Mouse (Mus musculus) embryonic fibroblast, embryonic 13.5 days (primary cell): ENCODE measurements around the gene Taf12. TPM values are rescaled to one million over a fixed set of nuclear protein-coding genes. Genes with fewer than 3 reads are reported as not detected.
A peak's percentile ranks its signal among the peaks of the same experiment; 100 is the strongest.

Experiments
- H3K27ac ChIP-seq: 2 replicates; pipeline ENCODE4 v1.5.1; 2012; ENCODE audit warnings: low read length, control low read depth, inconsistent platforms; ENCODE audit not compliant: insufficient read depth
- H3K4me1 ChIP-seq: 2 replicates; pipeline ENCODE4 v1.6.1; 2011; ENCODE audit warnings: low read length; ENCODE audit not compliant: control insufficient read depth, insufficient read depth
- H3K4me3 ChIP-seq: 2 replicates; pipeline ENCODE4 v1.5.1; 2011; ENCODE audit warnings: mild to moderate bottlenecking, control low read depth, low read length; ENCODE audit not compliant: insufficient read depth
- CTCF ChIP-seq: IDR thresholded peaks from 2 replicates; pipeline ENCODE4 v1.5.1; 2011; ENCODE audit warnings: mild to moderate bottlenecking, control low read depth, low read length, moderate library complexity, borderline replicate concordance; ENCODE audit not compliant: insufficient read depth
- POLR2A ChIP-seq: IDR thresholded peaks from 2 replicates; pipeline ENCODE4 v1.6.1; 2011; ENCODE audit warnings: low read depth, mild to moderate bottlenecking, control low read depth, low read length, moderate library complexity
- polyA plus RNA-seq: library from polyadenylated mRNA; stranded (reverse); fragments of >200 nt; gene quantifications from 2 replicates; pipeline ENCODE4 v1.2.4, GENCODE M21; 2011; ENCODE audit warnings: low read depth; ENCODE audit not compliant: missing spikeins, insufficient read length

Taf12 gene
- polyA plus RNA-seq, 1 experiment, result 36.5 TPM

DNA sequence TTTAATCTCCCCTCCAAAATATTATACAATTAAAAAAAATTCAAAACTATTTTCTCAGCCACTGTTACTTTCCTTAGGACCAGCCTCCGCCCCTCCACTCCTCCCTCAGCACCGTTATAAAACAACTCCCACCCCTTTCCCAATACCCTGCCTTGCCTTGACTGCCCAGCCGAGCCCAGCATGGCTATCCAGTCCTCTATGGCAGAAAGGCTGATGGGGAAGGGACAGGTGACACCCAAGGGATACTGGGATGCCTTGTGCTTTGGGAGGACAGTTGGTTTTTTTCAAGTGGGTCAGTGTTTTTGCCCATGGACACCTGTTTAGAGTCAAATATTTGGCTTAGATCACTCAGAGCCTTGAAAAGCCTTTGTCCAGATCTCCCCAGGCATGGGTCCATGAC lies 57.8 kb downstream of the Taf12 start:
- H3K4me3 ChIP-seq, result no peak overlapping the region
- no peak overlapping the region for H3K27ac ChIP-seq
- no peak for TF ChIP-seq POLR2A
- no peak for TF ChIP-seq CTCF
- peaks cover 4% of the 10 kb centered on the region for H3K4me1 ChIP-seq

DNA sequence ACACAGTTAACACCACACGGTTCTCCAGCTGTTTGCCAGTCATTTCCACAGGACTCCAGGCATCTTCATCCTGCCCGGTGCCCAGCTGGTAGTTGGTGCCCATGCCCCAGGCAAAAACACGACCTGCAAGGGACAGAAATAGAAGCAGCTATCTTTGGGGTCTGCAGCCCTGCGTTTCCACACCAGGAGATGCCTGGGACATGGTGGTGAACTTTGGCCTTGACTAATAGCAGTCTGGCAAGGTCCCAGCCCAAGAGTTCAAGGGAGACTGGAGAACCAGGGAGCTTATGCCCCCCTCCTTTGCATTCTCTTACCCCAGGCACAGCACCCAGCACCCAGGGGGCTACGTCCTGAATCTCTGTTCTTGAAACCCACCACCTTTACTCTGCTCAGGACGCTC lies 58.7 kb downstream of the Taf12 start:
- Histone ChIP-seq H3K4me1 (peaks cover 4% of the 10 kb centered on the region), H3K27ac (no peak overlapping the region), H3K4me3 (no peak overlapping the region)
- TF ChIP-seq POLR2A, result no peak
- TF ChIP-seq CTCF, result no peak

DNA sequence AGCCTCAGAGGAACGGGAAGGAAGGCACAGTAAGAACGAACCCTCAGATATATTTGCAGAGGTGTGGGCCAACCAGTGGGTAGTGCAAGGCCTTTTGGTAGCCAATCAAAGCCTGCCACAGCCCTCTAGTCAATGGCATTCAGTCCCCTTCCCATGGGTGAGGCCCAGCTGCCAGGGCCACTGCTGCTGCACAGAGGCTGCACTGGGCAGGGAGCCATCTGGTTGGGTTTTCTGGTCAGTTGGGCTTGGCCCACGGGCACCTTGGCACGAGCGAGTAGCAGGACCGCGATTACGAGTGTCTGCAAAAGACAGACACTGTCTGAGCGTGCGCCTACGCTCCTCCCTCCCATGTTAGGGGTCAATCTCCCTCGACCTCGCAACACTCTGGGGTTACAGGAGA lies 64.8 kb downstream of the Taf12 start:
- TF ChIP-seq CTCF (no peak), POLR2A (no peak)
- no peaks in the 10 kb centered on the region for H3K4me1 ChIP-seq
- no peak overlapping the region for H3K4me3 ChIP-seq
- H3K27ac ChIP-seq, result no peak overlapping the region

DNA sequence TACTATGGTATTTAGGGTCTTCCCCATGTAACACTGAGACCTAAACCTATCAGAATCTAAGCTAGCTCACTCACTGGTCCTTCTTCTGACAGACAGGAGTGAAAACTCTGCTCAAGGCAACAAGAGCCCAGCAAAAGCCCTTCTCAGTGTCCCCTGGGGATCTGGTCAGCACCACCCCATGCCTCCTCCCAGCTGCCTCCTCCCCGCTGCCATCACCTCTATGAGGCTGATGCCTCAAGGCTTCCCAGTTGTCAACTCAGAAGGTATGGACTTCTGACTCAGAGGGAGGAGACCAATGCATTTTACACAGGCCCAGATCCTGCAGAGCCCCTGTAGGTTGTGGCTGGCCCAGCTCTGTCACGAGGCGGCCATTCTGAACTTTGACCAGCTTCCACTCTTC lies 67.3 kb downstream of the Taf12 start:
- no peak overlapping the region for H3K4me3 ChIP-seq
- TF ChIP-seq CTCF, result no peak
- no peak for TF ChIP-seq POLR2A
- H3K4me1 ChIP-seq, result no peaks in the 10 kb centered on the region
- H3K27ac ChIP-seq, result no peak overlapping the region

DNA sequence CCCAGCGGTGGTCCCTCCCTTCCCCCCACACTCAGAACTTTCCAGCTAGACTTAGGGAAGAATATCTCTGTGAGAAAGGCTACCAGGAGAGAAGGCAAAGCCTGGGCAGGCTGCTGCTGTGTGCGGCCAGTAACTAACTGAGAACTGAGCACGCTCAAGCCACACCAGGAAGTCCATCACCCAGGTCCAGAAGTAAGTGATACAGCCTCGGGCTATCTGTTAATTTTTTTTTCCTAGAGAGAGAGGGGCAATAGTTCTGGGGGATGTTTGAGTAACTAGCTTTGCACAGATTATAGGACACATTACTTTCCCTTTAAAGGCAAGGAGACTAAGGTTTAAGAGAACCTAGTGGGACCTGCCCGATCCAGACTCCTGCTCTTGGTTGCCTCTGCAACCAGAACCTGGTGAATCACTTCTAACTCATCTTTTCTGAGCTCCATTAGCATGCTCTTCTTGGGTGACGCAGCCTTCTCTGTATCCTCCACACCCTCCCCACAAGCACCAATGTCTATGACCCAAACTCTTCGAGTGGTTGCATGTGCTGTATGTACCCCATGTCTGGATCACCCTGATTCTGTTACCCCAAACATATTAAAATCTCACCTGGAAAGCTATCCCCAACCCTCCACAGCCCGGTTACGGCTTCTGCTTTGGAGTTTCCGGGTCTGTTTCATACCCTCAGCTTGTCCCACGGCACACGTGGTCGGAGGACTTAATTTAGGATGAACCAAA lies 70.4 kb downstream of the Taf12 start:
- H3K4me3 ChIP-seq, result peak overlapping the region; percentile 60
- TF ChIP-seq POLR2A, result 0 out of 2 replicates have a peak, but pooled peaks have one; percentile 7
- TF ChIP-seq CTCF, result no peak
- H3K4me1 ChIP-seq, result no peaks in the 10 kb centered on the region
- H3K27ac ChIP-seq, result peak overlapping the region; percentile 38

Other genes starting within 250 kb of the Taf12 start
- 0.35 TPM in 1 of 2 replicates, not detected in the other for gene Gm10300, start 199.7 kb upstream of the Taf12 start, polyA plus RNA-seq
- 21.6 and 34.0 TPM in 2 replicates for gene Epb41, start 199.1 kb upstream of the Taf12 start, polyA plus RNA-seq
- not detected in 2 replicates for gene Oprd1, start 129.9 kb upstream of the Taf12 start, polyA plus RNA-seq
- 63.9 and 76.0 TPM in 2 replicates for gene Ythdf2, start 62.1 kb upstream of the Taf12 start, polyA plus RNA-seq
- 16.8 and 20.9 TPM in 2 replicates for gene Gmeb1, start 12.8 kb upstream of the Taf12 start, polyA plus RNA-seq
- 0.67 TPM in 1 of 2 replicates, not detected in the other for gene Rab42, start 29.0 kb downstream of the Taf12 start, polyA plus RNA-seq
- gene Trnau1ap, start 55.2 kb downstream of the Taf12 start, polyA plus RNA-seq, result 29.6 and 33.5 TPM in 2 replicates
- gene Rcc1, start 79.2 kb downstream of the Taf12 start, polyA plus RNA-seq, result 33.6 and 34.4 TPM in 2 replicates
- 28.5 and 33.5 TPM in 2 replicates for gene Phactr4, start 148.1 kb downstream of the Taf12 start, polyA plus RNA-seq
- gene Med18, start 189.5 kb downstream of the Taf12 start, polyA plus RNA-seq, result 7.1 and 10.4 TPM in 2 replicates
- 55.1 and 58.4 TPM in 2 replicates for gene Sesn2, start 236.1 kb downstream of the Taf12 start, polyA plus RNA-seq